Mouse (Mus musculus): ENCODE measurements around the gene Crct1. TPM values are rescaled to one million over a fixed set of nuclear protein-coding genes. Genes with fewer than 3 reads are reported as not detected.

The Crct1 gene
- total RNA-seq (2023; ENCODE audit: inconsistent age), result not detected in 4 replicates

GRCm38 (mm10) chr3:93015460-93016104, at the start of gene Crct1:
Crct1 (minus strand) TSS chr3:93015687.

GRCm38 (mm10) chr3:93018960-93019359, 3.5 kb upstream of the Crct1 start, which contains the start of gene Lce1m:
Lce1m (minus strand) TSS chr3:93019060.

GRCm38 (mm10) chr3:92991926-92992325, 23.6 kb downstream of the Crct1 start, which contains the start of gene Lce3f:
Lce3f (plus strand) TSS chr3:92992226.

GRCm38 (mm10) chr3:92966761-92967160, 48.7 kb downstream of the Crct1 start, which contains the start of gene Lce3e:
Lce3e (plus strand) TSS chr3:92967061.

Other genes starting within 250 kb of the Crct1 start
- gene Lce1i, start 236.8 kb downstream of the Crct1 start, total RNA-seq (2023; ENCODE audit: inconsistent age), result not detected in 4 replicates
- not detected in 4 replicates for gene Lce1j, start 225.2 kb downstream of the Crct1 start, total RNA-seq (2023; ENCODE audit: inconsistent age)
- not detected in 4 replicates for gene Lce1k, start 207.8 kb downstream of the Crct1 start, total RNA-seq (2023; ENCODE audit: inconsistent age)
- gene Kprp, start 188.4 kb downstream of the Crct1 start, total RNA-seq (2023; ENCODE audit: inconsistent age), result not detected in 4 replicates
- not detected in 4 replicates for gene Lce1l, start 164.4 kb downstream of the Crct1 start, total RNA-seq (2023; ENCODE audit: inconsistent age)
- gene 2310050C09Rik, start 145.5 kb downstream of the Crct1 start, total RNA-seq (2023; ENCODE audit: inconsistent age), result not detected in 4 replicates
- not detected in 4 replicates for gene Lce3a, start 89.5 kb downstream of the Crct1 start, total RNA-seq (2023; ENCODE audit: inconsistent age)
- not detected in 4 replicates for gene Lce3b, start 82.7 kb downstream of the Crct1 start, total RNA-seq (2023; ENCODE audit: inconsistent age)
- not detected in 4 replicates for gene Lce3c, start 71.2 kb downstream of the Crct1 start, total RNA-seq (2023; ENCODE audit: inconsistent age)
- not detected in 4 replicates for gene Lce3d, start 58.3 kb downstream of the Crct1 start, total RNA-seq (2023; ENCODE audit: inconsistent age)
- gene Lce3e, start 48.6 kb downstream of the Crct1 start, total RNA-seq (2023; ENCODE audit: inconsistent age), result not detected in 4 replicates
- not detected in 4 replicates for gene Lce3f, start 23.5 kb downstream of the Crct1 start, total RNA-seq (2023; ENCODE audit: inconsistent age)
- not detected in 4 replicates for gene Lce1m, start 3.4 kb upstream of the Crct1 start, total RNA-seq (2023; ENCODE audit: inconsistent age)
- gene Gm4858, start 53.1 kb upstream of the Crct1 start, total RNA-seq (2023; ENCODE audit: inconsistent age), result not detected in 4 replicates
- not detected in 4 replicates for gene Crnn, start 129.1 kb upstream of the Crct1 start, total RNA-seq (2023; ENCODE audit: inconsistent age)
- gene Flg2, start 181.6 kb upstream of the Crct1 start, total RNA-seq (2023; ENCODE audit: inconsistent age), result not detected in 4 replicates